Mouse (Mus musculus): Measurements from ENCODE around the gene Srpk2.

- no peak for TF ChIP-seq CTCF (IDR thresholded peaks at IDR 0.05; ENCODE audit: borderline replicate concordance, extremely low read depth, insufficient read depth, insufficient read length)
- no peak for TF ChIP-seq POLR2A (IDR thresholded peaks at IDR 0.05; ENCODE audit: borderline replicate concordance, extremely low read depth, insufficient read depth, insufficient read length, poor library complexity, severe bottlenecking)
These were observed 5.4 kb downstream of the Srpk2 start for GRCm38 (mm10) chr5:23679006-23679405.

All from brain, embryonic 14.5 days (tissue).